Mouse (Mus musculus): Measurements from ENCODE around the gene 2410004P03Rik.

DNA sequence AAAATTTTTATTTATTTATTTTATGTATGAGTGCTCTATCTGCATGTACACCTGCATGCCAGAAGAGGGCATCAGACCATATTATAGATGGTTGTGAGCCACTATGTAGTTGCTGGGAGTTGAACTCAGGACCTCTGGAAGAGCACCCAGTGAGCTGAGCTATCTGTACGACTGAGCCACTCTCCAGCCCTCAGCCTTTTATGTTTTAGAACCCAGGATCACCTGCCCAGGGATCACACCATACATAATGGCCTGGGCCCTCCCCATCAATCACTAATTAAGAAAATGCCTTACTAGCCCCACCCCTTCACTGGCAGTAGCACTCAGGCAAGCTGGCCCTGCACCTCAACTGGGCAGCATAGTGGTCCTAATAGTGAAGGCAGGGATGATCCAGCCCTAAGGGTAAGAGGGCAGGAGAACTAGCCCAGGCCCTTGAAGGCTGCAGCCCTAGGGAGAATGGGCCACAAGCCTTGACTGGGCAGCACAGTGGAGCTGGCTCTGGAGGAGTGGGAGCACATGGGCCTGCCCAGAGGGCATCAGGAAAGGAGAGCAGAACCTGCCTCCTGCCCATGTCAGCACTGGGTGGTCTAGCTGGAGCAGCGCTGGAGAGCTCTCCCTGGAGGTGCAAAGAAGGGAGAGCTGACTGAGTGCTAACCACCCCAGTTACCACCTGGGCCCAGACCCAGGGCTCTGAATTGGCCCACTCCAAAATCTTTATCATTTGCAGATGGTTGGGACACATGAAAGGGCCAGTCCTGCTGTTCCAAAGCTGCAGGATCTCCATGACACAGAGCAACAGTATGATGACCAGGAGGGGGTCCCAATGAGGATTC is 756 bp upstream of the 2410004P03Rik start:
- TF ChIP-seq TCF3 (IDR thresholded peaks at IDR 0.05; ENCODE audit: insufficient read length, low read depth): no peak
- TF ChIP-seq POLR2AphosphoS2 (IDR thresholded peaks at IDR 0.05; ENCODE audit: insufficient read length, low read depth): no peak
- TF ChIP-seq USF1 (IDR thresholded peaks at IDR 0.05; ENCODE audit: low read depth): no peak
- no peak for TF ChIP-seq CEBPB (IDR thresholded peaks at IDR 0.05; ENCODE audit: insufficient read depth, poor library complexity, severe bottlenecking)
- no peak for TF ChIP-seq MYOD1 (IDR thresholded peaks at IDR 0.05; ENCODE audit: control insufficient read depth in 1 of 3, insufficient read length in 2 of 3, low read depth in 2 of 3)
- no peak for TF ChIP-seq MAX (IDR thresholded peaks at IDR 0.05; ENCODE audit: low read depth)
- no peak for TF ChIP-seq POLR2A (IDR thresholded peaks at IDR 0.05; ENCODE audit: insufficient read length, low read depth)
- no peak for TF ChIP-seq E2F4 (IDR thresholded peaks at IDR 0.05; ENCODE audit: insufficient read depth)
